Mouse (Mus musculus) monocyte, adult 5-6 weeks (primary cell): ENCODE data around the gene Siah3. TPM values are rescaled to one million over a fixed set of nuclear protein-coding genes. Genes with fewer than 3 reads are reported as not detected.

Source experiments
- ATAC-seq: fragments of 153-309, 156-312 bp; replicated peaks from 2 replicates; pipeline ENCODE4 v1.8.0; 2017; ENCODE audit warnings: mild to moderate bottlenecking; ENCODE audit not compliant: low TSS enrichment, insufficient number of reproducible peaks, severe bottlenecking, poor library complexity, low FRiP score
- total RNA-seq: library from RNA; stranded (forward); fragments of 200-1000, 200-491, 200-594 nt; gene quantifications from 3 replicates; pipeline ENCODE4 v1.2.3, GENCODE M21; 2017

Gene Siah3
- total RNA-seq, 1 experiment from 2014 or later: not detected

- peak; percentile 92 for ATAC-seq
Observed at GRCm38 (mm10) chr14:75516161-75516560, 60.4 kb downstream of the Siah3 start.

- no peak for ATAC-seq
Observed at GRCm38 (mm10) chr14:75516917-75517595, 61.3 kb downstream of the Siah3 start.

GRCm38 (mm10) chr14:75518196-75518887 lies 62.6 kb downstream of the Siah3 start:
- ATAC-seq: no peak

GRCm38 (mm10) chr14:75518899-75519298 lies 63.1 kb downstream of the Siah3 start:
- ATAC-seq: no peak

GRCm38 (mm10) chr14:75519668-75520067 lies 63.9 kb downstream of the Siah3 start:
- no peak for ATAC-seq

- no peak for ATAC-seq
Observed at GRCm38 (mm10) chr14:75524648-75525047, 68.9 kb downstream of the Siah3 start.

GRCm38 (mm10) chr14:75525376-75526145 lies 69.8 kb downstream of the Siah3 start:
- no peak for ATAC-seq

- no peak for ATAC-seq
Observed at GRCm38 (mm10) chr14:75527464-75528190, 71.8 kb downstream of the Siah3 start.

GRCm38 (mm10) chr14:75530815-75531353 lies 75.1 kb downstream of the Siah3 start:
- no peak for ATAC-seq

GRCm38 (mm10) chr14:75539205-75539604 lies 83.4 kb downstream of the Siah3 start:
- no peak for ATAC-seq

GRCm38 (mm10) chr14:75540216-75540995 lies 84.6 kb downstream of the Siah3 start:
- no peak for ATAC-seq

GRCm38 (mm10) chr14:75540996-75541350 lies 85.2 kb downstream of the Siah3 start:
- ATAC-seq: no peak

GRCm38 (mm10) chr14:75541731-75542130 lies 85.9 kb downstream of the Siah3 start:
- no peak for ATAC-seq

- no peak for ATAC-seq
Observed at GRCm38 (mm10) chr14:75561577-75562331, 106.0 kb downstream of the Siah3 start.

GRCm38 (mm10) chr14:75565534-75566140 lies 109.9 kb downstream of the Siah3 start:
- ATAC-seq: no peak

GRCm38 (mm10) chr14:75566303-75566702 lies 110.5 kb downstream of the Siah3 start:
- ATAC-seq: no peak

GRCm38 (mm10) chr14:75579010-75579409 lies 123.2 kb downstream of the Siah3 start:
- no peak for ATAC-seq
